Mouse (Mus musculus) kidney, embryonic 16.5 days (tissue): ENCODE data around the gene Dhrs11. TPM values are rescaled to one million over a fixed set of nuclear protein-coding genes. Genes with fewer than 3 reads are reported as not detected.

Experiments used
- ATAC-seq: fragments of 200-750 bp; cut with Nextera tagmentation; 2 replicates; pipeline ENCODE4 v1.8.0; 2017; ENCODE audit warnings: moderate TSS enrichment; ENCODE audit not compliant: low FRiP score, low TSS enrichment
- H3K27ac ChIP-seq: fragments of 300-500 bp; sonication (generic); 2 replicates; pipeline ENCODE4 v1.5.1; 2014; ENCODE audit warnings: low read length
- H3K27me3 ChIP-seq: fragments of 300-500 bp; sonication (generic); 2 replicates; pipeline ENCODE4 v1.6.1; 2014; ENCODE audit warnings: low read length, control low read depth, mixed read lengths; ENCODE audit not compliant: insufficient read depth
- H3K36me3 ChIP-seq: fragments of 300-500 bp; sonication (generic); 2 replicates; pipeline ENCODE4 v1.6.1; 2014; ENCODE audit warnings: low read length, control low read depth, mixed read lengths; ENCODE audit not compliant: insufficient read depth
- H3K4me1 ChIP-seq: fragments of 300-500 bp; sonication (generic); 2 replicates; pipeline ENCODE4 v1.6.1; 2014; ENCODE audit warnings: low read length, control low read depth, mixed read lengths; ENCODE audit not compliant: insufficient read depth
- H3K4me2 ChIP-seq: fragments of 300-500 bp; sonication (generic); replicated peaks from 2 replicates; pipeline ENCODE4 v1.6.1; 2014; ENCODE audit warnings: low read depth, low read length
- H3K4me3 ChIP-seq: fragments of 300-500 bp; sonication (generic); 2 replicates; pipeline ENCODE4 v1.5.1; 2014; ENCODE audit warnings: mild to moderate bottlenecking, low read length
- H3K9ac ChIP-seq: fragments of 300-500 bp; sonication (generic); replicated peaks from 2 replicates; pipeline ENCODE4 v1.6.1; 2014; ENCODE audit warnings: low read length
- H3K9me3 ChIP-seq: fragments of 300-500 bp; sonication (generic); 2 replicates; pipeline ENCODE4 v1.6.1; 2016; ENCODE audit warnings: low read length, control low read depth
- WGBS: fragments of 180-500 bp; shearing (Covaris S2); extraction: QIAGEN DNeasy Blood & Tissue Kit; methylation state at CpG from one replicate; pipeline ENCODE4 v1.1.7; 2014; 5-methylcytosine and 5-hydroxymethylcytosine counted together
- polyA plus RNA-seq: library from polyadenylated mRNA; unstranded; fragments of >200 nt; fragmentation: Nextera tagmentation; extraction: Ambion mirVana; gene quantifications from 2 replicates; pipeline ENCODE4 v1.2.1, GENCODE M21; 2015

Gene Dhrs11
- polyA plus RNA-seq, 1 experiment from 2014 or later: 13.1 TPM

DNA sequence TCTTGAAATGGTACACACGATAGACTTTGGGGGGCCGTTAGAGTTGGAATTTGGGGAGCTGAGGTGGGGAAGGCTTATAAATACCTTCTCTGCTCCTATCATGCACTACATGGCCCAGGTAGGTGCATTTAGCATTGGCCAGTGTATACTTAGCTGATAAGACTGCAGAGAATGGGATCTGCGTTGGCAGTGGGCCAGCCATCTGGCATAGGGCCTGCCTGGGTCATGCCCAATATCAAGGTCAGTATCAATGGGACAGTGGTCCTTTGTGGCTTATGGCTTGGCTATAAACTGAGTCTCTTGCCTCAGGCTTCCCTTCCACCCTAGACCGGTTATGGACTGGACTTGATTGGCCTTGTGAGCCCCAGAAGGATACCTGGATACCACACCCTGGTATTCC, 24.4 kb downstream of the Dhrs11 start:
- H3K27me3 ChIP-seq: no peaks in the 10 kb centered on the region
- H3K27ac ChIP-seq: no peak overlapping the region
- no peak for ATAC-seq
- no peaks in the 10 kb centered on the region for H3K36me3 ChIP-seq
- H3K4me1 ChIP-seq: no peaks in the 10 kb centered on the region
- no peak overlapping the region for H3K9ac ChIP-seq
- no peak overlapping the region for H3K4me2 ChIP-seq
- WGBS: 89% methylated on average over 4 of the region's 4 CpGs
- no peak overlapping the region for H3K4me3 ChIP-seq
- H3K9me3 ChIP-seq: no peaks in the 10 kb centered on the region

DNA sequence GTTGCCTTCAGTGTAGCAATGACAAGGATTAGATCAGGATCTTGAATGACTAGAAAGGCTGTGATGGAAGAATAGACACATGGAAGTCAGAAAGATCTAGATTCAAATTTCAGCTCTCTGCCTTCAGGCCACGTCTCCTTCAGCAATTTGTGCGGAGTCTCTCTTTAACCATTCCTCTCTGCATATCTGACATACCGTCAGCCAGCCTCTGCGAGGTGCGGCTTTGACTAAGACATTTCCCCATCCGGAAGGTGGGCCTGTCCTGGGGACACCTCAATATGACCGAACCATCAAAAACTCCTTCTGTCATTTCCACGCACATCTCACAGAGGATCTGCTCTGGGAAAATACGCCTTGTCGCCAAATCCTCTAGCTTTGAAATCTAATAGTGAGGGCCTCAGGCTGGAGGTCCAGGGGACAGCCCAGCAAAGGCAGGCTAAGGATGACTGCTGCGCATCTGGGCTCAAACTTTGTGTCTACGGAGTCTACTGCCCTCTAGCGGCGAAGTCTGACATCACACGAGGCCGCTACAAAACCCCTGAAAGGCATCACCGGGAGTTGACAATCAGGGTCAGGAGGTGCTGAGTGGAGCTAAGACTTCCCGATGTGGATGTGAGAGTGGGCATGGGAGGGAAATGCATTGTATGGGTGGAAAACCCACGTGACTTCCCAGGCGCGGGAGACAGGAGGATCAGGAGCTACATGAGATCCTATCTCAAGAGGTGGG, 31.0 kb downstream of the Dhrs11 start:
- Histone ChIP-seq H3K4me3 (no peak overlapping the region), H3K27ac (no peak overlapping the region), H3K4me2 (no peak overlapping the region), H3K4me1 (no peaks in the 10 kb centered on the region), H3K9ac (no peak overlapping the region), H3K36me3 (no peaks in the 10 kb centered on the region), H3K9me3 (peaks cover 3% of the 10 kb centered on the region; the same call in 1 of the 2 replicates), H3K27me3 (no peaks in the 10 kb centered on the region; the same call in 1 of the 2 replicates)
- peak; percentile 46; the same call in 1 of the 2 replicates for ATAC-seq
- WGBS: 19% methylated on average over 21 of the region's 21 CpGs

DNA sequence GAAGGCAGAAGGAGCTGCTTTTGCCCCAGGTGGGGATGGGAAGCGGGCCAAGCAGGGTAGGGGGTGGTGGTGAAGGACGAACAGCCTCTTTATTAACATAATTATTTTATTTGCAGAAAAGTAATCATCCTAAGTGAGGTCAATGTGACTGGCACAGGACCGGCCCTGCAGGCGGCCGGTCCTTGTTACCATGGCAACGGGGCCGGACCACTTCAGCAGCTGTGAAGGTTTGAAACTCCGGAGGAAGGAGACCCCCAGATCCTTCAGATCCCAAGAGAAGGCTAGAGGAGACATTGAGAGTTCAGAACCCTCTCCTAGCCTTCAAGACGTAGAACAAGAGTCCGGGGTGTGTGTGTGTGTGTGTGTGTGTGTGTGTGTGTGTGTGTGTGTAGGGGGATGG, 31.8 kb downstream of the Dhrs11 start:
- Histone ChIP-seq H3K27ac (no peak overlapping the region), H3K27me3 (no peaks in the 10 kb centered on the region; the same call in 1 of the 2 replicates), H3K9me3 (peaks cover 3% of the 10 kb centered on the region; the same call in 1 of the 2 replicates), H3K4me1 (no peaks in the 10 kb centered on the region), H3K4me3 (no peak overlapping the region), H3K4me2 (no peak overlapping the region), H3K36me3 (no peaks in the 10 kb centered on the region), H3K9ac (no peak overlapping the region)
- WGBS: 31% methylated on average over 10 of the region's 10 CpGs
- ATAC-seq: no peak

DNA sequence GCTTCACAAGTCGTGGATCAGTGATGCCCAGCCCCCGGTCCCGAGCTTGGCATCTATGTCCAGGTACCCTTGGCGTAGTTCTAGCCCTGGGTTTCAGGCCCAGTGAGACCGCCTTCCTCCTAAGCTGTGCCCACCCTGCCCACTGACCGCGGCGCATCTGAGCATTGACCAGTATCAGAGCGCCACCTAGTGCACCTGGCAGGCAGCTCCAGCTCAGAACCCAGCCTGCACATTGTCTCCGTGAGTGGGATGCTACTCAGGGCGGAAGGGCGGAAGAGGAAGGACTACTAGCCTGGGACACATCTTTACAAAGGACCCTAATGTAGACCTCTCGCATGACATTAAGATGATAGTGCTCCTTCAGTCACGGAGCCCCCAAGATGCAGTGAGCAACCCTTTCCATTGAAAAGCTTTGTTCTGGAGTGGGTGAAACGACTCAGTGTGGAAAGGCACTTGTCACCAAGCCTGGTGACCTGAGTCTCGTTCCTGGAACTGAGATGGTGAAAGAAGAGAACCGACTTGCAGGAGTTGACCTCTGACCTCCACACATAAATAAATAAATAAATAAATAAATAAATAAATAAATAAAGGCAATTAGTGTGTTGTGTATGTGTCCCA, 34.2 kb downstream of the Dhrs11 start:
- peak; percentile 78; the same call in 1 of the 2 replicates for ATAC-seq
- Histone ChIP-seq H3K9me3 (peaks cover 3% of the 10 kb centered on the region; the same call in 1 of the 2 replicates), H3K4me2 (no peak overlapping the region), H3K27ac (no peak overlapping the region), H3K4me1 (no peaks in the 10 kb centered on the region), H3K9ac (no peak overlapping the region), H3K27me3 (no peaks in the 10 kb centered on the region; the same call in 1 of the 2 replicates), H3K36me3 (no peaks in the 10 kb centered on the region), H3K4me3 (no peak overlapping the region)
- WGBS: 9% methylated on average over 17 of the region's 17 CpGs

DNA sequence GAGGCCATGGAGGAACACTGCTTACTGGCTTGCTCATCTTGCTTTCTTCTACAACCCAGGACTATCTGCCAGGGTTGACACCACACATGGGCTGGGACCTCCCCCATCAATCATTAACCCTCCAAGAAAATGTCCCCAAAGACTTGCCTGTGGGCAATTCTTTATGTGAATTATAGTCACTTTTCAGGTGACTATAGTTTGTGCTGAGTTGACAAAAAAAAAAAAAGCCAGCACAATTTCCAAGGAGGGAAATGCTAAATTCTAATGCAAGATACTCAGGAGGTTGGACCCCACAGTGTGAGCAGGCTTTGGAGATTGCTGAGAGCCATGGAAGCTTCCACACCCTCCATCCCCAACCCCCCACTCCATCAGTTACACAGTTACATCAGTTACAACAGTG, 35.2 kb downstream of the Dhrs11 start:
- H3K9ac ChIP-seq: no peak overlapping the region
- no peaks in the 10 kb centered on the region; the same call in 1 of the 2 replicates for H3K27me3 ChIP-seq
- H3K36me3 ChIP-seq: no peaks in the 10 kb centered on the region
- no peak for ATAC-seq
- H3K4me3 ChIP-seq: no peak overlapping the region
- no peak overlapping the region for H3K4me2 ChIP-seq
- peaks cover 3% of the 10 kb centered on the region; the same call in 1 of the 2 replicates for H3K9me3 ChIP-seq
- H3K27ac ChIP-seq: no peak overlapping the region
- H3K4me1 ChIP-seq: no peaks in the 10 kb centered on the region

DNA sequence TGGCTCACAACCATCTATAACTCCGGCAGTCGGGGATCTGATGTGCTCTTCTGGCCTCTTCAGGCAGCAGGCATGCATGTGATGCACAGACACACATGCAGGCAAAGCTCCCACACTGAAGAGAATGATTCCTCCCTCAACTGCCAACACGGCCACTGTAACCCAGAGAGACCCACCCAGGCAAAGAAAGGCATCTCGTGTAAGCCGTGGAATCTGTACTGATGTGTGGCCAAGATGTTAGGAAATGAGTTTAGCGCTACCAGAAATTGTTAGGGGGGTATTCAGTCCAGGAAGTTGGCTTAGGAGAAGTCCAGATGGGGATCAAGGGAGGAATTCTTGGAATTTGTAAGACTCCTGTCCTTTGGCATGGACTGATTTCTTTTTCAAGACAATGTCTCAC, 38.4 kb downstream of the Dhrs11 start:
- Histone ChIP-seq H3K4me1 (no peaks in the 10 kb centered on the region), H3K4me2 (no peak overlapping the region), H3K27ac (no peak overlapping the region), H3K9ac (no peak overlapping the region), H3K27me3 (no peaks in the 10 kb centered on the region), H3K36me3 (no peaks in the 10 kb centered on the region), H3K9me3 (peaks cover 3% of the 10 kb centered on the region; the same call in 1 of the 2 replicates), H3K4me3 (no peak overlapping the region)
- ATAC-seq: no peak
- whole genome bisulfite sequencing: 59% methylated on average over 6 of the region's 6 CpGs

GRCm38 (mm10) chr11:84780143-84780870, 48.5 kb downstream of the Dhrs11 start:
- Histone ChIP-seq H3K27me3 (peaks cover 15% of the 10 kb centered on the region; the same call in 1 of the 2 replicates), H3K36me3 (no peaks in the 10 kb centered on the region), H3K4me2 (0 out of 2 replicates have a peak overlapping the region, but pooled peaks have one; percentile 3), H3K27ac (no peak overlapping the region), H3K4me3 (no peak overlapping the region), H3K9ac (no peak overlapping the region), H3K9me3 (no peaks in the 10 kb centered on the region), H3K4me1 (peaks cover 25% of the 10 kb centered on the region)
- no peak for ATAC-seq
- WGBS: 4% methylated on average over 19 of the region's 19 CpGs

GRCm38 (mm10) chr11:84775560-84775959, 53.2 kb downstream of the Dhrs11 start:
- Histone ChIP-seq H3K4me1 (peaks cover 17% of the 10 kb centered on the region), H3K9ac (no peak overlapping the region), H3K9me3 (no peaks in the 10 kb centered on the region), H3K4me2 (no peak overlapping the region), H3K27me3 (peaks cover 11% of the 10 kb centered on the region; the same call in 1 of the 2 replicates), H3K36me3 (no peaks in the 10 kb centered on the region), H3K27ac (no peak overlapping the region), H3K4me3 (no peak overlapping the region)
- no peak for ATAC-seq
- WGBS: 0% methylated on average over 4 of the region's 4 CpGs

- Histone ChIP-seq H3K27ac (no peak overlapping the region), H3K9ac (no peak overlapping the region), H3K9me3 (no peaks in the 10 kb centered on the region), H3K27me3 (peaks cover 8% of the 10 kb centered on the region; the same call in 1 of the 2 replicates), H3K4me1 (peaks cover 11% of the 10 kb centered on the region), H3K4me3 (no peak overlapping the region), H3K4me2 (no peak overlapping the region), H3K36me3 (no peaks in the 10 kb centered on the region)
- 62% methylated on average over 13 of the region's 13 CpGs for WGBS
- ATAC-seq: no peak
These were observed 53.8 kb downstream of the Dhrs11 start for GRCm38 (mm10) chr11:84774870-84775514.
